Mouse (Mus musculus) G1E (cell line): Measurements from ENCODE around the gene Hspa1b. TPM values are rescaled to one million over a fixed set of nuclear protein-coding genes. Genes with fewer than 3 reads are reported as not detected.
"Not testable (repeated sequence)": the region's sequence is repeated elsewhere in the genome, so short reads cannot be mapped to it uniquely, and the experiment has no call there.

Experiments used
- ATAC-seq: 2 replicates; pipeline ENCODE4 v1.8.0; 2016; ENCODE audit warnings: mild to moderate bottlenecking; ENCODE audit not compliant: insufficient number of reproducible peaks, poor library complexity, low FRiP score, severe bottlenecking; ENCODE audit errors: extremely low read depth
- DNase-seq: peaks from one replicate; pipeline ENCODE4 v3.0.0; 2012; ENCODE audit warnings: low spot score
- H3K27me3 ChIP-seq: 2 replicates; pipeline ENCODE4 v1.6.1; 2012; ENCODE audit warnings: mild to moderate bottlenecking, low read length, inconsistent platforms; ENCODE audit not compliant: insufficient read depth
- H3K36me3 ChIP-seq: replicated peaks from 2 replicates; pipeline ENCODE3; 2012; ENCODE audit warnings: mild to moderate bottlenecking, inconsistent platforms
- H3K4me1 ChIP-seq: 2 replicates; pipeline ENCODE4 v1.6.1; 2012; ENCODE audit warnings: low read depth, low read length, inconsistent platforms, mixed read lengths; ENCODE audit not compliant: insufficient read depth
- H3K4me3 ChIP-seq: 2 replicates; pipeline ENCODE4 v1.5.1; 2012; ENCODE audit warnings: low read depth, mild to moderate bottlenecking, inconsistent platforms, low read length, moderate library complexity, mixed read lengths
- H3K9me3 ChIP-seq: replicated peaks from 2 replicates; pipeline ENCODE4 v1.6.1; 2012; ENCODE audit warnings: inconsistent platforms
- CTCF ChIP-seq: IDR thresholded peaks from 2 replicates; pipeline ENCODE4 v1.5.1; 2012; ENCODE audit warnings: low read depth, low read length, inconsistent platforms, mixed read lengths
- GATA1 ChIP-seq: IDR thresholded peaks from 2 replicates; pipeline ENCODE4 v1.6.1; 2012; ENCODE audit warnings: borderline replicate concordance, low read length, inconsistent platforms, mixed read lengths
- GATA2 ChIP-seq: IDR thresholded peaks from 2 replicates; pipeline ENCODE4 v1.6.1; 2012; ENCODE audit warnings: low read depth, low read length, inconsistent platforms, borderline replicate concordance
- POLR2AphosphoS5 ChIP-seq: IDR thresholded peaks from 2 replicates; pipeline ENCODE4 v1.6.1; 2012; ENCODE audit warnings: low read depth, low read length, inconsistent platforms; ENCODE audit not compliant: insufficient replicate concordance
- TAL1 ChIP-seq: conservative IDR thresholded peaks from 2 replicates; pipeline ENCODE4 v1.6.1; 2012; ENCODE audit warnings: low read depth, low read length, inconsistent platforms, mixed read lengths
- polyA plus RNA-seq: library from polyadenylated mRNA; stranded (reverse); fragments of >175 nt; gene quantifications from 2 replicates; pipeline ENCODE4 v1.2.3, GENCODE M21; 2012
- total RNA-seq, 2 experiments: library from RNA; stranded (forward) in 1 of 2; stranded (reverse) in 1 of 2; fragments of 200-1000 nt in 1 of 2; fragments of >200 nt in 1 of 2; fragmentation: Nextera tagmentation in 1 of 2; gene quantifications; 2 replicates each; pipeline ENCODE4 v1.2.3; 2014 to 2017

Gene Hspa1b
- total RNA-seq (2014; fragmentation: Nextera tagmentation) (0.24 TPM in 1 of 2 replicates, not detected in the other), total RNA-seq (2017) (0.11 and 0.35 TPM in 2 replicates), polyA plus RNA-seq (0.93 and 0.94 TPM in 2 replicates)

DNA sequence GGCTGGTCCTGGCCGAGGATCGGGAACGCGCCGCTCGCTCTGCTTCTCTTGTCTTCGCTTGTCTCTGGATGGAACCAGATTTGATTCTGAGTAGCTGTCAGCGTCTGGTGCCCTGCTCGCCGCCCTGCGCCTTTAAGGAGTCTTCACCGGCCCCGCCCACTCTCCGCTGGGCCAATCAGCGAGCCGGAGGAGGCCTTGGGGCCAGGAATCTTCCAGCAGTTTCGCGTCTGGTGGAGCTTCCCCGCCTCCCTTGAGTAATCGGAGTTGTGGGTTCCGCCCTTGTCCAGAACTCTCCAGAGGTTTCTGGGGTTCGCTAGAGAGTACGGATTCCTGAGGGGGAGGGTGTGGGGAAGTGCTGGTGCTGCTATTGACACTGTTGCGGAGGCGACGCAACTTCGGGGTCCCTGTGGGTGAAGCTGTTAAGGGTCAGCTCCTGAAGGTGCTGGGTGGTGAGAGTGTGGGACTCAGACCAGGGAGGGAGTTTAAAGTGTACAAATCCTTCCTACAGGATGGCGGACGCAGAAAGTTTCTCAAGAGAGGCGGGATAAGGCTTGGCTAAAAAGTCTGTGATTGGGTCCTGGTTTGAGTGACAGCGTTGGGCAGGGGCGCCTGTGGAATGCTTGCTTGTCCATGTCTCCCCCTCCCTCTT lies at the start of gene Hspa1b:
TSS of gene Hspa1b (minus strand) at position 109 of the 649 bp plus-strand sequence.
- peaks cover 14% of the 10 kb centered on the region for H3K9me3 ChIP-seq
- ATAC-seq: peak; percentile 52
- H3K27me3 ChIP-seq, H3K36me3 ChIP-seq: not testable (repeated sequence)
- DNase-seq: peak; percentile 55
- H3K4me1 ChIP-seq: peaks cover 15% of the 10 kb centered on the region
- H3K4me3 ChIP-seq: peak within 1 kb of the TSS; percentile 71

GRCm38 (mm10) chr17:35007387-35007991 lies 48.5 kb upstream of the Hspa1b start:
- Histone ChIP-seq H3K36me3 (peaks cover 89% of the 10 kb centered on the region), H3K9me3 (no peaks in the 10 kb centered on the region), H3K27me3 (peaks cover 3% of the 10 kb centered on the region; the same call in 1 of the 2 replicates), H3K4me3 (no peak overlapping the region), H3K4me1 (peaks cover 79% of the 10 kb centered on the region)
- no peak for TF ChIP-seq GATA1
- TF ChIP-seq TAL1: no peak
- no peak for TF ChIP-seq GATA2
- TF ChIP-seq CTCF: no peak
- TF ChIP-seq POLR2AphosphoS5: no peak
- DNase-seq: no peak
- ATAC-seq: no peak

- H3K9me3 ChIP-seq, ATAC-seq, H3K27me3 ChIP-seq, DNase-seq: not testable (repeated sequence)
- H3K36me3 ChIP-seq: peaks cover 77% of the 10 kb centered on the region
- H3K4me3 ChIP-seq: peak overlapping the region; percentile 72; the same call in 1 of the 2 replicates
- peaks cover 77% of the 10 kb centered on the region for H3K4me1 ChIP-seq
These were observed 46.9 kb upstream of the Hspa1b start for GRCm38 (mm10) chr17:35005902-35006301.

GRCm38 (mm10) chr17:35005158-35005557 lies 46.1 kb upstream of the Hspa1b start:
- Histone ChIP-seq H3K36me3 (peaks cover 70% of the 10 kb centered on the region), H3K9me3 (no peaks in the 10 kb centered on the region), H3K4me3 (peak overlapping the region; percentile 72), H3K4me1 (peaks cover 74% of the 10 kb centered on the region), H3K27me3 (peaks cover 3% of the 10 kb centered on the region; the same call in 1 of the 2 replicates)
- TF ChIP-seq GATA2 (no peak), POLR2AphosphoS5 (no peak), CTCF (no peak), GATA1 (no peak), TAL1 (no peak)
- DNase-seq: no peak
- no peak for ATAC-seq

GRCm38 (mm10) chr17:35004075-35004717 lies 45.2 kb upstream of the Hspa1b start:
- H3K4me3 ChIP-seq: peak overlapping the region; percentile 72
- ATAC-seq (0 out of 2 replicates have a peak, but pooled peaks have one; percentile 15), DNase-seq (no peak)
- peaks cover 3% of the 10 kb centered on the region; the same call in 1 of the 2 replicates for H3K27me3 ChIP-seq
- TF ChIP-seq TAL1 (peak; percentile 46; the same call in 1 of the 2 replicates), CTCF (no peak), POLR2AphosphoS5 (no peak), GATA1 (no peak), GATA2 (no peak)
- H3K4me1 ChIP-seq: peaks cover 78% of the 10 kb centered on the region
- peaks cover 69% of the 10 kb centered on the region for H3K36me3 ChIP-seq
- peaks cover 7% of the 10 kb centered on the region for H3K9me3 ChIP-seq

DNA sequence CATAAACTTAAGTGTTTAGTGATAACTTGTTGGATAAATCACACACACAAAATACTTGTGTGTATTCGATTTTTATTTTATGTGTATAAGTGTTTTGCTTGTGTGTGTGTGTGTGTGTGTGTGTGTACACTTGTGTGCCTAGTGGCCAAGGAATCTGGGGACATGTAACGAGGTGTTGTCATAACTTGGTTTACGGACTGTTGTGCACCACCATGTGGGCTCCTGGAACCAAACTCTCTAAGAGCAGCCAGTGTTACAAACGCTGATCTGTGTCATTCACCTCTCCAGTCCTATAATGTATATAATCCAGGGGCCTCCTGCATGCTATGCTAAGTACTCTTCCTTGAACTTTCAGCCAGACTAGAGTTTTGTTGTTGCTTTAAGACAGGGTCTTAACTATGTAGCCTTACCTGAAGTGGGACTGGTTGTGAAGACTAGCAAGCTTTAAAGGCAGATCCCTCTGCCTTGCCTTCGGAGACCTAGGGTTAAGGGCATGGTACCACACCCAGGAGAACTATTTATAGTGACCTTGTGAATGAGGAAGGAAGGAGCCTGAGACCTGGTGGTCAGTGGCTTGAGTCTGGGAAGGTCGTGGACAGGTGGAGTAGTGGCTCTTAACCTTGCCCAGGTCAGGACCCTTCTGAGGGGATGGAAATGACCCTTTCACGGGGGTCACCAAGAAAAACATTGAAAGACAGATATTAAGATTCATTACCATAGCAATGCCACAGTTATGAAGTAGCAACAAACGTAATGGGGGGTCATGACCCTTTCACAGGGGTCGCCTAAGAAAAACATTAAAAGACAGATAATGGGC lies 44.2 kb upstream of the Hspa1b start:
- ATAC-seq (no peak), DNase-seq (no peak)
- no peak for TF ChIP-seq TAL1
- TF ChIP-seq CTCF: no peak
- no peak for TF ChIP-seq GATA2
- no peak for TF ChIP-seq POLR2AphosphoS5
- no peak for TF ChIP-seq GATA1
- peak overlapping the region; percentile 76 for H3K4me3 ChIP-seq
- H3K4me1 ChIP-seq: peaks cover 80% of the 10 kb centered on the region
- peaks cover 69% of the 10 kb centered on the region for H3K36me3 ChIP-seq
- H3K9me3 ChIP-seq: peaks cover 17% of the 10 kb centered on the region
- peaks cover 3% of the 10 kb centered on the region; the same call in 1 of the 2 replicates for H3K27me3 ChIP-seq
